Mouse (Mus musculus) MEL (cell line): ENCODE measurements at regions not wholly inside any gene's neighbourhood (a gene's known extent, or its start where the extent isn't known, plus 50 kb on each side); places are given as distances from the start of the nearest gene placed in this dataset.

Experiments
- DNase-seq: peaks from one replicate; pipeline ENCODE4 v3.0.0; 2011; ENCODE audit warnings: low read depth, low spot score
- H3K27ac ChIP-seq: 2 replicates; pipeline ENCODE4 v1.5.1; 2012; ENCODE audit warnings: low read depth, mild to moderate bottlenecking, control low read depth, low read length, moderate library complexity; ENCODE audit not compliant: control insufficient read depth
- H3K27me3 ChIP-seq, 2 experiments: fragments of 150-350 bp in 1 of 2; sonication (generic) in 1 of 2; 2 replicates each; pipeline ENCODE4 v1.6.1; 2012; ENCODE audit warnings: low read length in 2 of 2, mild to moderate bottlenecking in 2 of 2, improper control_type of control experiment in 1 of 2, moderate library complexity in 1 of 2; ENCODE audit not compliant: insufficient read depth in 2 of 2, control insufficient read depth in 1 of 2
- H3K36me3 ChIP-seq, 2 experiments: 2 replicates each; pipeline ENCODE4 v1.6.1; 2012 to 2014; ENCODE audit warnings: low read length in 2 of 2, improper control_type of control experiment in 1 of 2, inconsistent platforms in 1 of 2, mild to moderate bottlenecking in 1 of 2; ENCODE audit not compliant: insufficient read depth in 2 of 2, control insufficient read depth in 1 of 2
- H3K4me1 ChIP-seq, 2 experiments: fragments of 150-350 bp in 1 of 2; sonication (generic) in 1 of 2; 2 replicates each; pipeline ENCODE4 v1.6.1; 2012; ENCODE audit warnings: low read length in 2 of 2, improper control_type of control experiment in 1 of 2, mild to moderate bottlenecking in 1 of 2; ENCODE audit not compliant: insufficient read depth in 2 of 2, control insufficient read depth in 1 of 2
- H3K4me3 ChIP-seq, 2 experiments: fragments of 150-350 bp in 1 of 2; sonication (generic) in 1 of 2; 2 replicates each; pipeline ENCODE4 v1.5.1; 2012; ENCODE audit warnings: low read depth in 2 of 2, low read length in 2 of 2, mild to moderate bottlenecking in 2 of 2, moderate library complexity in 2 of 2, control low read depth in 1 of 2, improper control_type of control experiment in 1 of 2; ENCODE audit not compliant: control insufficient read depth in 1 of 2, insufficient read depth in 1 of 2
- H3K79me2 ChIP-seq: 2 replicates; pipeline ENCODE4 v1.6.1; 2012; ENCODE audit warnings: mild to moderate bottlenecking, low read length, moderate library complexity; ENCODE audit not compliant: control insufficient read depth, poor library complexity, insufficient read depth
- H3K9ac ChIP-seq: 2 replicates; pipeline ENCODE4 v1.6.1; 2012; ENCODE audit warnings: low read depth, mild to moderate bottlenecking, control low read depth, low read length, moderate library complexity; ENCODE audit not compliant: control insufficient read depth, poor library complexity, severe bottlenecking
- H3K9me3 ChIP-seq: fragments of 150-350 bp; sonication (generic); replicated peaks from 2 replicates; pipeline ENCODE4 v1.6.1; 2012; ENCODE audit warnings: mild to moderate bottlenecking, low read length, improper control_type of control experiment, moderate library complexity; ENCODE audit not compliant: insufficient read depth
- BHLHE40 ChIP-seq: IDR thresholded peaks from 2 replicates; pipeline ENCODE4 v1.6.1; 2012; ENCODE audit warnings: low read depth, mild to moderate bottlenecking, inconsistent platforms, low read length, improper control_type of control experiment, borderline replicate concordance
- CHD2 ChIP-seq: IDR thresholded peaks from 2 replicates; pipeline ENCODE4 v1.6.1; 2011; ENCODE audit warnings: low read length, improper control_type of control experiment
- CTCF ChIP-seq, 3 experiments: IDR thresholded peaks in 2 of 3; conservative IDR thresholded peaks in 1 of 3; 2 replicates each; pipeline ENCODE4 v1.5.1; 2011 to 2012; ENCODE audit warnings: low read length in 3 of 3, low read depth in 2 of 3, mild to moderate bottlenecking in 2 of 3, improper control_type of control experiment in 1 of 3, inconsistent platforms in 1 of 3, mixed read lengths in 1 of 3, moderate library complexity in 1 of 3; ENCODE audit not compliant: control insufficient read depth in 1 of 3, insufficient read depth in 1 of 3, poor library complexity in 1 of 3, severe bottlenecking in 1 of 3
- ETS1 ChIP-seq: IDR thresholded peaks from 2 replicates; pipeline ENCODE4 v1.6.1; 2012; ENCODE audit warnings: low read depth, mild to moderate bottlenecking, inconsistent platforms, low read length, improper control_type of control experiment, moderate library complexity
- GABPA ChIP-seq: IDR thresholded peaks from 2 replicates; pipeline ENCODE4 v1.6.1; 2012; ENCODE audit warnings: low read depth, mild to moderate bottlenecking, inconsistent platforms, low read length, improper control_type of control experiment, moderate library complexity
- GATA1 ChIP-seq: IDR thresholded peaks from 2 replicates; pipeline ENCODE4 v1.6.1; 2011; ENCODE audit warnings: low read depth, low read length, improper control_type of control experiment
- JUND ChIP-seq: IDR thresholded peaks from 2 replicates; pipeline ENCODE4 v1.6.1; 2011; ENCODE audit warnings: low read depth, mild to moderate bottlenecking, improper control_type of control experiment, low read length
- KAT2A ChIP-seq: conservative IDR thresholded peaks from 2 replicates; pipeline ENCODE4 v1.6.1; 2012; ENCODE audit warnings: low read depth, low read length, improper control_type of control experiment, inconsistent platforms
- MAFK ChIP-seq: IDR thresholded peaks from 2 replicates; pipeline ENCODE4 v1.6.1; 2011; ENCODE audit warnings: low read depth, mild to moderate bottlenecking, low read length, improper control_type of control experiment, borderline replicate concordance
- MAX ChIP-seq: IDR thresholded peaks from 2 replicates; pipeline ENCODE4 v1.6.1; 2011; ENCODE audit warnings: low read length, improper control_type of control experiment
- MXI1 ChIP-seq: IDR thresholded peaks from 2 replicates; pipeline ENCODE4 v1.6.1; 2011; ENCODE audit warnings: mild to moderate bottlenecking, low read depth, low read length, improper control_type of control experiment
- MYB ChIP-seq: IDR thresholded peaks from 2 replicates; pipeline ENCODE4 v1.6.1; 2011; ENCODE audit warnings: mild to moderate bottlenecking, low read depth, low read length, improper control_type of control experiment
- NELFE ChIP-seq: IDR thresholded peaks from 2 replicates; pipeline ENCODE4 v1.6.1; 2011; ENCODE audit warnings: low read depth, low read length, improper control_type of control experiment
- POLR2A ChIP-seq, 2 experiments: IDR thresholded peaks; 2 replicates each; pipeline ENCODE4 v1.6.1; 2011 to 2012; ENCODE audit warnings: low read length in 2 of 2, mild to moderate bottlenecking in 2 of 2, control low read depth in 1 of 2, improper control_type of control experiment in 1 of 2, low read depth in 1 of 2, moderate library complexity in 1 of 2; ENCODE audit not compliant: control insufficient read depth in 1 of 2, insufficient read depth in 1 of 2, poor library complexity in 1 of 2
- POLR2AphosphoS2 ChIP-seq: IDR thresholded peaks from 2 replicates; pipeline ENCODE4 v1.6.1; 2011; ENCODE audit warnings: low read length, improper control_type of control experiment
- SIN3A ChIP-seq: IDR thresholded peaks from 2 replicates; pipeline ENCODE4 v1.6.1; 2012; ENCODE audit warnings: low read length, improper control_type of control experiment, inconsistent platforms
- SMC3 ChIP-seq: IDR thresholded peaks from 2 replicates; pipeline ENCODE4 v1.6.1; 2011; ENCODE audit warnings: low read depth, low read length, improper control_type of control experiment
- TAL1 ChIP-seq: IDR thresholded peaks from 2 replicates; pipeline ENCODE4 v1.6.1; 2012; ENCODE audit warnings: mild to moderate bottlenecking, inconsistent platforms, low read length, moderate library complexity, mixed read lengths
- TCF12 ChIP-seq: IDR thresholded peaks from 2 replicates; pipeline ENCODE4 v1.6.1; 2014; ENCODE audit warnings: low read depth, mild to moderate bottlenecking, inconsistent platforms, low read length, improper control_type of control experiment, moderate library complexity
- UBTF ChIP-seq: IDR thresholded peaks from 2 replicates; pipeline ENCODE4 v1.6.1; 2012; ENCODE audit warnings: low read depth, mild to moderate bottlenecking, inconsistent platforms, low read length, improper control_type of control experiment, moderate library complexity, borderline replicate concordance; ENCODE audit not compliant: insufficient read depth
- USF2 ChIP-seq, 2 experiments: IDR thresholded peaks; 2 replicates each; pipeline ENCODE4 v1.6.1; 2011 to 2012; ENCODE audit warnings: improper control_type of control experiment in 2 of 2, low read length in 2 of 2, borderline replicate concordance in 1 of 2, inconsistent platforms in 1 of 2, low read depth in 1 of 2, mild to moderate bottlenecking in 1 of 2; ENCODE audit not compliant: insufficient read depth in 1 of 2
- ZKSCAN1 ChIP-seq: IDR thresholded peaks from 2 replicates; pipeline ENCODE4 v1.6.1; 2012; ENCODE audit warnings: low read depth, mild to moderate bottlenecking, inconsistent platforms, low read length, improper control_type of control experiment, moderate library complexity
- ZMIZ1 ChIP-seq: IDR thresholded peaks from 2 replicates; pipeline ENCODE4 v1.6.1; 2012; ENCODE audit warnings: low read depth, mild to moderate bottlenecking, inconsistent platforms, low read length, improper control_type of control experiment, moderate library complexity

- H3K9ac ChIP-seq, result no peak overlapping the region
- H3K27me3 ChIP-seq, result no peaks in the 10 kb centered on the region
- no peak overlapping the region for H3K27ac ChIP-seq
- no peaks in the 10 kb centered on the region for H3K36me3 ChIP-seq
- H3K79me2 ChIP-seq, result no peaks in the 10 kb centered on the region
- no peaks in the 10 kb centered on the region for H3K4me1 ChIP-seq
- H3K9me3 ChIP-seq, result no peaks in the 10 kb centered on the region
- DNase-seq, result no peak
- no peak overlapping the region for H3K4me3 ChIP-seq
- no peak for TF ChIP-seq ETS1
- TF ChIP-seq SMC3, result no peak
- no peak for TF ChIP-seq MAX
- TF ChIP-seq TAL1, result no peak
- no peak for TF ChIP-seq GATA1
- TF ChIP-seq UBTF, result no peak
- TF ChIP-seq GABPA, result no peak
- no peak for TF ChIP-seq USF2 (IDR thresholded peaks at IDR 0.05; ENCODE audit: borderline replicate concordance in 1 of 2, insufficient read depth in 1 of 2, low read depth in 1 of 2, low read length in 2 of 2)
- no peak for TF ChIP-seq SIN3A
- no peak for TF ChIP-seq MXI1
- TF ChIP-seq NELFE, result no peak
- TF ChIP-seq JUND, result no peak
- no peak for TF ChIP-seq MYB
- TF ChIP-seq POLR2AphosphoS2, result no peak
Observed at GRCm38 (mm10) chr4:72412100-72412788, 211.5 kb upstream of the Tle1 start.

GRCm38 (mm10) chr4:72411343-72411742 is 210.6 kb upstream of the Tle1 start:
- TF ChIP-seq MAFK, result no peak
- TF ChIP-seq TCF12, result no peak
- TF ChIP-seq POLR2A (IDR thresholded peaks at IDR 0.05; ENCODE audit: control insufficient read depth in 1 of 2, insufficient read depth in 1 of 2, low read depth in 1 of 2, low read length in 2 of 2, poor library complexity in 1 of 2), result no peak
- no peak for TF ChIP-seq NELFE
- no peak for TF ChIP-seq POLR2AphosphoS2
- no peak for TF ChIP-seq CTCF (IDR thresholded peaks at IDR 0.05 in 2 of 3, conservative IDR thresholded peaks at IDR 0.05 in 1 of 3; ENCODE audit: control insufficient read depth in 1 of 3, insufficient read depth in 1 of 3, low read depth in 2 of 3, low read length in 3 of 3, poor library complexity in 1 of 3, severe bottlenecking in 1 of 3)
- no peak for TF ChIP-seq CHD2
- TF ChIP-seq ZMIZ1, result no peak
- TF ChIP-seq USF2 (IDR thresholded peaks at IDR 0.05; ENCODE audit: borderline replicate concordance in 1 of 2, insufficient read depth in 1 of 2, low read depth in 1 of 2, low read length in 2 of 2), result no peak
- no peak for TF ChIP-seq MAX
- no peak for TF ChIP-seq TAL1
- no peak for TF ChIP-seq ZKSCAN1
- TF ChIP-seq JUND, result no peak
- TF ChIP-seq SIN3A, result no peak
- TF ChIP-seq BHLHE40, result no peak
- no peak for TF ChIP-seq KAT2A
- no peak for TF ChIP-seq SMC3
- no peak for TF ChIP-seq MXI1
- DNase-seq, result no peak
- no peaks in the 10 kb centered on the region for H3K79me2 ChIP-seq
- H3K4me1 ChIP-seq, result no peaks in the 10 kb centered on the region
- H3K27ac ChIP-seq, result no peak overlapping the region
- no peaks in the 10 kb centered on the region for H3K9me3 ChIP-seq
- no peaks in the 10 kb centered on the region for H3K36me3 ChIP-seq
- no peak overlapping the region for H3K4me3 ChIP-seq
- H3K27me3 ChIP-seq, result no peaks in the 10 kb centered on the region
- no peak overlapping the region for H3K9ac ChIP-seq
